Mouse (Mus musculus): ENCODE data around the gene Pnldc1.

DNA sequence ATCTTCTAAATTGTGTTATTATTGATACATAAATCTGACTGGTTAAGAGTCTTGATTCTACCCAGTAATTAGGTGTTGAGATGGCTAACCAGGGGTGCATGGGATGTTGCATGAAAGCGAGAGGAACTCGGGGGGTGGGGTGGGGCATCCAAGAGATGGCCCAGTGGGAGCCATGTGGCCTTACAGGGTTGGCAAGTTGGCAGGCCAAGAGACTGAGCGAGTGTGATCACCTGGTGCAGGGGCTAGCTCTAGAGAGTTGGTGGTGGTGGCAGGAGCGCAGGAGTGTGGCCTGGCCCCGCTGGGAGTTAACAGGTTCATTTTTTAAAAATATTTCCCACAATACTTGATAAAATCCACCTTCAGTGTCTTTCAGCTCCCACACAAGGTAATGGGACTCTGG is 12.4 kb downstream of the Pnldc1 start:
- TF ChIP-seq ZC3H11A (IDR thresholded peaks at IDR 0.05; ENCODE audit: borderline replicate concordance, low read depth, low read length) = no peak
- TF ChIP-seq MAFK (IDR thresholded peaks at IDR 0.05; ENCODE audit: insufficient read depth, low read depth, low read length) = no peak
- no peak for TF ChIP-seq HCFC1 (IDR thresholded peaks at IDR 0.05; ENCODE audit: borderline replicate concordance, insufficient read depth, low read length)
- TF ChIP-seq ZNF384 (IDR thresholded peaks at IDR 0.05; ENCODE audit: low read depth, low read length) = no peak
- no peak for TF ChIP-seq CHD2 (IDR thresholded peaks at IDR 0.05; ENCODE audit: low read depth, low read length)

Measured in ES-E14 (cell line).